Mouse (Mus musculus): ENCODE results near the gene Stab1.

The Stab1 gene

GRCm38 (mm10) chr14:31131272-31131821 is 37.1 kb downstream of the Stab1 start:
- no peak for DNase-seq (ENCODE audit: low spot score in 2 of 2)

DNA sequence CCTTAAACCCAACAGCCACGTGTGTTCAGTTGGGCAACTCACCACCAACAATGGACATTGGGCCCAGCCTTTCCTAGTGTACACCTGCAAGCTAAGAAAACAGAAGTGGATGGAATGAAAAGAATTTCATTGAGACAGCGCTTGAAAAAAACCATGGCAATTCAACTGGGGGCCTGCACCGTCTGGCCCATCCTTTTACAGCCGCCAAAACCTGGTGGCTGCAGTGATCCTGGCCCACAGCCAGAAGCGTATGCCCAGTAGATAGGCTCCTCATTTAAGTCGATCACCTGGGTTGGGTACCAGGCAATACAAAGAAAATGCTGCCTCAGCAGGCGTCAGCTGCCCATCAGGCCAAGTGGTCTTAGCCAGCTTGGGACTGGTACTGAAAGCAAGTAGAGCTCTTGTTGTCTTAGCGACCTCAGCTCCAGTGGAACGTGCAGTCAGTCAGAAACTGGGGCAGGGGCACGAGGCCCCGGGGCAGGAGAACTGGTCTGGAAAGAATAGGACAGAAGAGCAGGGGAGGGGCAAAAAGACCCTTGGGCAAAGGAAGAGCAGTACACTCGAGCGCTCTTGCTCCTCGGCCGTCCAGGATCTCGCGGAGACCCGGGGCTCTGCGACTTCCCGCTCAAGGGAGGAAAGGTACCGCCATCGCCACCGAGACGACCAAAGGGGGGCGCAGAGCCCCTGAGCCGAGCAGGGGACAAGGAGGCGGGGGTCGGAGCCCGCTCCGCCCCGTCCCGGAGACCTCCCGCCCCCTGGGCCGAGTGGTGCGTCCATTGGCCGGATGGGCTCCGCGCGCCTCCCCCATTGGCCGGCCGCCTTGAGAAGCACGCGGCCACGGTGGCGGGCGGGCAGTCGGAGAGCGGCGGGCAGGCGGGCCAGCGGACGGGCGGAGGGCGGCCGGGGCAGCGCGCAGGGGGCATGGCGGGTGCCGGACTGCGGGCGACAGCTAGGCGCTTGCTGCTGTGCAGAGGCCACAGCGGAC is 37.9 kb downstream of the Stab1 start, which contains the start of gene Nt5dc2:
Gene Nt5dc2, plus strand, starts transcription at position 818 of the 985 bp plus-strand sequence.
- peak in 1 of 2 experiments; percentile 47 for DNase-seq (ENCODE audit: low spot score in 2 of 2)

DNA sequence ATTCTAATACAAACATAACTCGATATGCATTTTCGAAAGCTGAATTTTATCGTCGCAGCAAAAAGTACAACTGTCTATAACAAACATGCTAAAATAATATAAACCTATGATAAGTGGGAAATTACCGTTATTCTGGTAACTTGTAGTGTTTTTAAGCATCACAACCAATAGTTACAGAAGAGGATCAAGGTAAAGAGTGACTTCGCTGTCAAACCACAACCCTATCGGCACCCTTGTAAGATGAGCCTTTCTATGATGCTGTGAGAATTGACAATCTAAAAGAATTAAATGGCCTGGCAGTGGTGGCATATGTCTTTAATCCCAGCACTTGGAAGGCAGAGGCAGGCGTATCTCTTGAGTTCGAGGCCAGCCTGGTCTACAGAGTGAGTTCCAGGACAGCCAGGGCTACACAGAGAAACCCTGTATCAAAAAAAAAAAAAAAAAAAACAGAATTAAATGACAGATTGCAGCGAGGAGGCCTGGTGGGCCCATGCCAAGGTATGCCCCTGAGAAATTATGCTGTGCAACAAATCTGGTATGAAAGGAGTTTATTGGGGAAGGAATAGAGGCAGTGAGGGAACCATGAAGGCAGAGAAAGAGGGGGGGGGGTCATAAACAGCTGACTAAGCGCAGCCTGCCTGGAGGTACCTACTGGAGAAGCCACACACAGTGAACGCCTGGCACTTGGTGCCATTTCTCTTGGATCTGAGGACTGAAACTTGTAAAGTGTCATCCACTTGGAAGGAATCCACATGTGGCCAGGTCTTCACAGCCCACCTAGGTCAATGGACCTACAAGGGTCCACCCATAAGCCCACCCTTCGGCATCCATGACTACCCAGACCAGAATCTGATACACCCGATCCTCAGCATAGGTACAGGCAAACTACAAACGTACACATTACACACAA is 38.9 kb downstream of the Stab1 start:
- no peak for DNase-seq (ENCODE audit: low spot score in 2 of 2)

DNA sequence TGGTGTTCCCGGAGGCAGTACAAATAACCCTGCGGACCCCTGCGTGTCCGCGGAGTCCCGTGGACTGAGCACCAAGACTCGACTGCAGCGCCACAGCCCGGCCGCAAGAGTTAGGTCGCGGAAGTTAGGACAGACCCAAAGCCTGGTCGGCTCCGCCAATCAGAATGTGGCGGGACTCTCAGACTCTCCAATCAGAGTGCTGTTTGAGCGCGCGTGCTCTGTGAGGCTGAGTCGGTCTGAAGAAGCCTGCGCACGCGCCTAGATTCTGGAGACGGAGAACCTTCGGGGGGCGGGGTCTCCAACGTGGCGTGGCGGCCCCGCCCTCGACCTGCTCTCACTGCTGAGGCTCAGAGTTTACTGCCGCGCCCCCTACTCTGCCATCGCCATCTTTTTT is 39.6 kb downstream of the Stab1 start, which contains the start of gene Smim4:
Gene Smim4, minus strand, starts transcription at position 131 of the 394 bp plus-strand sequence.
- DNase-seq (ENCODE audit: low spot score in 2 of 2): peak; percentile 95 to 97

- DNase-seq (ENCODE audit: low spot score in 2 of 2): no peak
Measured at GRCm38 (mm10) chr14:31128101-31128825, 40.2 kb downstream of the Stab1 start.

DNA sequence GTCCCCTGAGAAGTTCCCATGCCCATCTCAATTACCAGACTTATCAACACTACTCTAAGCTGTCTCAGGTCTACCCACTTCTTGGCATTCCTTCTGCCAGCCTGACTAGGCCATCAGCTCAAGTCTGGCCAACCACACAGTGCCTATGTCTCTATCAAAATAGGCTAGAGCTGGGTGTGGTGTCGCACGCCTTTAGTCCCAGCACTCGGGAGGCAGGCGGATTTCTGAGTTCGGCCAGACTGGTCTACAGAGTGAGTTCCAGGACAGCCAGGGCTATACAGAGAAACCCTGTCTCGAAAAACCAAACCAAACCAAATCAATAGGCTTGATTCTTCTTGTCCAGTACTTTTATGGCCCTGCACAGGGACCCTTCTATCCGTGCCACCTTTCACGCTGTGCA is 41.6 kb downstream of the Stab1 start:
- DNase-seq (ENCODE audit: low spot score in 2 of 2): no peak

- DNase-seq (ENCODE audit: low spot score in 2 of 2): no peak
Measured at GRCm38 (mm10) chr14:31125106-31126075, 43.0 kb downstream of the Stab1 start.

DNA sequence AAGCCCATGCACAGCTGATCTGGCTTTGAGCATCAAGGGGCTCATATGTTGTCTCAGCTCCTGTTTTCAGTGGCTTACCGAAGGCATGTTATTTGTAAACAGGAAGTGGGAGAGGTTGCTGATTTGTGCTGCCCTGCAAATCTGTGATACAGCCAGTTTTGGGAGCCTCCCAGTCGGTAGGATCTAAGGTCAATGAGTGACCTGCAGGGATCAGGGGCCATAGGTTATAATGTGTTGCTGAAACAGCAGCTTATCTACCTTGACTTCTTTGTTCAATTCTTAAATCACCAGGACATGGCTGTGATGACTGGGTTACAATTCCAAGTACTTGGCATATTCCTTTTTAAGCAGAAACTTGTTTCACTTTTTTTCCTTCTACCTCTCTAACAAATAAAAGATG is 52.9 kb downstream of the Stab1 start:
- no peak for DNase-seq (ENCODE audit: low spot score in 2 of 2)

DNA sequence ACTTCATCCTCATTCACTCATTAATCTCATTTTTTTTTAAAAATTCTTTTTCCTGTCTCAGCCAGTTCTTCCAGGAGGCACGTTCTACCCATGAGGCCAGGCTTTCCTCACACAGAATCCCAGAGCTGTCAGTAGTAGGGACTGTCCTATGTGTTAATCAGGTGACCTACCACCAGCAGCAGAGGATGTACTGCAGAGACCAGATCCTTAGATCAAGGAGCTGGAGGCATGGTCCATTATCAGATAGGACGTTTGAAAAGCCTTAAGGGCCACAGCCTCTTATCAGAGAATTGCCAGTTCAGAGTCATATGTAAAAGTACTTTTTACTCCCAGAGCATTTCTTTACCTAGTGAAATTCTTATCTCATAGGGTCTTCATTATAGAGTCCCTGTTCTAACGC is 54.4 kb downstream of the Stab1 start:
- DNase-seq (ENCODE audit: low spot score in 2 of 2): no peak

- DNase-seq (ENCODE audit: low spot score in 2 of 2): no peak
Measured at GRCm38 (mm10) chr14:31112187-31112586, 56.3 kb downstream of the Stab1 start.

- DNase-seq (ENCODE audit: low spot score in 2 of 2): no peak
Measured at GRCm38 (mm10) chr14:31110613-31111012, 57.8 kb downstream of the Stab1 start.

DNA sequence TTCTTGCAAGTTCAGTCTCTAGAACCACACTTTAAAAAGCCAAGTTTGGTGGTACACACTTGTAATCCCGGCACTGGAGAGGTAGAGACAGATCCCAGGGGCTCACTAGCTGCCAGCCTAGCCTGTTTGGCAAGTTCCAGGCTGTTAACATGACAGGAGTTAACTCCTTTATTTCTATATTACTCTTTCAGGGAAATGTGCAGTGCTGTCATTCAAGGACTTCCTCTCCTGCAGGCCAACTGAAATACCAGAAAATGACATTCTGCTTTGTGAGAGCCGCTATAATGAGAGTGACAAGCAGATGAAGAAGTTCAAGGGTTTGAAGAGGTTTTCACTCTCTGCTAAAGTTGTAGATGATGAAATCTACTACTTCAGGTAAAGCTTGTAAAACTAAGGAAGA is 63.3 kb downstream of the Stab1 start:
- DNase-seq (ENCODE audit: low spot score in 2 of 2): no peak

DNA sequence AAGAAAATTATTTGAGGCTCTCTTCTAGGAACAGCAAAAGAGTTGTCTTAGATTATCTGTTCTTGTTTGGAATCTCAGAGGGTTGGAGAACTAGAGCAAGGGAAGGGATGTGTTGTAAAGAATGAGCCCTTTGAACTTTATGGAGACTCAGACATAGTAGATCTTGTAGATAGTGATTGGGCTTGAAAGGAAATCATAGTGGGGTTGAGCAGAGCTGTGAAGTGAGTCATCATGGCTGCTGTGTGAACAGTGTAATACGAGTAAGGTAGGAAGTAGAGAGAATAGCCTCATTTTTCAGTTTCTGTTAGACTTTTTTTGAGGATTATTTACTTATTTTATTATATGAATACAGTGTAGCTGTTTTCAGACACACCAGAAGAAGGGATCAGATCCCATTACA is 78.5 kb downstream of the Stab1 start:
- no peak for DNase-seq (ENCODE audit: low spot score in 2 of 2)

Measured in left cerebral cortex, adult 9 months (tissue).